Mouse (Mus musculus) layer of hippocampus, postnatal 10 days (tissue): Measurements from ENCODE around the gene Dgkh. TPM values are rescaled to one million over a fixed set of nuclear protein-coding genes. Genes with fewer than 3 reads are reported as not detected.
A peak's percentile ranks its signal among the peaks of the same experiment; 100 is the strongest.

Experiments
- DNase-seq, 2 experiments: peaks; one replicate each; pipeline ENCODE4 v3.0.0; 2021; ENCODE audit warnings: low spot score in 2 of 2
- total RNA-seq, 2 experiments: library from RNA; stranded (reverse); gene quantifications; 2 replicates each; pipeline ENCODE4 v1.2.3; 2021

The Dgkh gene
- total RNA-seq, 2 experiments from 2014 or later = 62.3 to 63.5 TPM

GRCm38 (mm10) chr14:78539821-78540220, 192.8 kb downstream of the Dgkh start:
- DNase-seq = no peak

GRCm38 (mm10) chr14:78538572-78539320, 193.8 kb downstream of the Dgkh start:
- DNase-seq = peak in 1 of 2 experiments; percentile 20

GRCm38 (mm10) chr14:78537551-78537950, 195.0 kb downstream of the Dgkh start:
- peak; percentile 18 to 34 for DNase-seq

GRCm38 (mm10) chr14:78536281-78537165, 196.1 kb downstream of the Dgkh start, which contains the start of gene Akap11:
Gene Akap11, minus strand, starts transcription at chr14:78536808.
- peak; percentile 91 to 95 for DNase-seq

- no peak for DNase-seq
These were observed 197.2 kb downstream of the Dgkh start for GRCm38 (mm10) chr14:78535366-78535765.

GRCm38 (mm10) chr14:78534651-78535050, 197.9 kb downstream of the Dgkh start:
- DNase-seq = no peak

- no peak for DNase-seq
These were observed 198.9 kb downstream of the Dgkh start for GRCm38 (mm10) chr14:78533701-78534100.

GRCm38 (mm10) chr14:78532345-78532744, 200.2 kb downstream of the Dgkh start:
- DNase-seq = no peak

GRCm38 (mm10) chr14:78530256-78530655, 202.3 kb downstream of the Dgkh start:
- no peak for DNase-seq

GRCm38 (mm10) chr14:78528461-78529425, 203.8 kb downstream of the Dgkh start:
- DNase-seq = no peak

GRCm38 (mm10) chr14:78526907-78527306, 205.7 kb downstream of the Dgkh start:
- DNase-seq = no peak

- no peak for DNase-seq
These were observed 206.1 kb downstream of the Dgkh start for GRCm38 (mm10) chr14:78526475-78526874.

GRCm38 (mm10) chr14:78525611-78526457, 206.7 kb downstream of the Dgkh start:
- no peak for DNase-seq

GRCm38 (mm10) chr14:78525059-78525458, 207.5 kb downstream of the Dgkh start:
- no peak for DNase-seq

- DNase-seq = no peak
These were observed 221.9 kb downstream of the Dgkh start for GRCm38 (mm10) chr14:78510713-78511112.

- DNase-seq = no peak
These were observed 222.8 kb downstream of the Dgkh start for GRCm38 (mm10) chr14:78509791-78510190.
